Mouse (Mus musculus): ENCODE results near the gene Pakap. TPM values are rescaled to one million over a fixed set of nuclear protein-coding genes. Genes with fewer than 3 reads are reported as not detected.

Pakap gene
- polyA plus RNA-seq, 1 experiment from 2014 or later: 18.7 TPM

DNA sequence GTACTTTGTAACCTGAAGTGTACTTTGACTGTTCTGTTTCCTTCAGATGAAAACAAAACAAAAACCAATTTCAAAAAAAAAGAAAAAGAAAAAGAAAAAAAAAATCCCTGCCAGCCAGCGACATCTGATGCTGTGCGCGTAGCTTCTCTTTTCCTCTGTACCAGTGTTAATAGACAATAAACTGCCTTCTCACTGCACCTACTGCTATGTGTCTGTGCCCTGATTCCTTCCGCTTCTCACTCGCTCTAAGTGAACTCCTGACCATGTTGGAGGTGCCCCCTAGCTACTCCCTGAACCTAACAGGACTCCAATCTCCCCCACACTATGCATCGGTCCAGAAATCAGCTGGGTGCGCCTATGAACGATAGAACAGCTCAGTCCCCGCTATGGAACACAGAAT is 149.4 kb downstream of the Pakap start, which contains the start of gene Akap2:
TSS of gene Akap2 (plus strand) at position 304 of the 400 bp plus-strand sequence.
- ATAC-seq (ENCODE audit: low FRiP score, low TSS enrichment): no peak
- Histone ChIP-seq H3K4me3 (ENCODE audit: low read length) (no peak within 1 kb of the TSS), H3K27me3 (ENCODE audit: control insufficient read depth, insufficient read depth, low read length) (no peaks in the 10 kb centered on the region), H3K36me3 (ENCODE audit: control insufficient read depth, insufficient read depth, low read length) (no peaks in the 10 kb centered on the region), H3K4me1 (ENCODE audit: control insufficient read depth, insufficient read depth, low read length) (no peaks in the 10 kb centered on the region), H3K9me3 (ENCODE audit: control insufficient read depth, low read length) (no peaks in the 10 kb centered on the region), H3K27ac (ENCODE audit: low read depth, low read length) (no peak within 1 kb of the TSS), H3K4me2 (replicated peaks; ENCODE audit: low read depth, low read length) (no peak within 1 kb of the TSS), H3K9ac (ENCODE audit: low read depth, low read length) (no peak within 1 kb of the TSS)
- 81% methylated on average over 9 of the region's 9 CpGs for WGBS

DNA sequence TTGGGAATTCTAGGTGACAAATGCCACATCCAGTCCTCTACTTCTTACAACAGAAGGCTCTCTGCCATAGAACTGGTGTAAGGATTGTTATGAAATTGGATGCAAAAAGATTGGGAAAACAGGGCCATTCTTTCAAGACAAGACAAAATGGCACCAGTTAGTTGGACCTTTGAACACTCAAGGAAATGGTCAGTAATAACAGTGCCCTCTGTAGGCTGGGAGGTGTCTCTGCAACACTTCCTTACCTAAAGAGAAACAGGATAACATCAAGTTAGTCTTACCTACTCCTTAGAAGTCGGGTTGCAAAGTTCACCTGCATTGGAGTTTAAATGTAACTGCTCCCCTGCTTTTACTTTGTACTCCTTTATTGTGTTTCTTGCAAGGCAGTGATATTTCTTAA is 151.4 kb downstream of the Pakap start:
- H3K4me2 ChIP-seq (replicated peaks; ENCODE audit: low read depth, low read length): no peak overlapping the region
- H3K9me3 ChIP-seq (ENCODE audit: control insufficient read depth, low read length): no peaks in the 10 kb centered on the region
- no peaks in the 10 kb centered on the region for H3K4me1 ChIP-seq (ENCODE audit: control insufficient read depth, insufficient read depth, low read length)
- H3K27ac ChIP-seq (ENCODE audit: low read depth, low read length): no peak overlapping the region
- no peaks in the 10 kb centered on the region for H3K36me3 ChIP-seq (ENCODE audit: control insufficient read depth, insufficient read depth, low read length)
- ATAC-seq (ENCODE audit: low FRiP score, low TSS enrichment): no peak
- WGBS: 91% methylated on average over 1 of the region's 1 CpGs
- no peaks in the 10 kb centered on the region for H3K27me3 ChIP-seq (ENCODE audit: control insufficient read depth, insufficient read depth, low read length)
- no peak overlapping the region for H3K4me3 ChIP-seq (ENCODE audit: low read length)
- H3K9ac ChIP-seq (ENCODE audit: low read depth, low read length): no peak overlapping the region

DNA sequence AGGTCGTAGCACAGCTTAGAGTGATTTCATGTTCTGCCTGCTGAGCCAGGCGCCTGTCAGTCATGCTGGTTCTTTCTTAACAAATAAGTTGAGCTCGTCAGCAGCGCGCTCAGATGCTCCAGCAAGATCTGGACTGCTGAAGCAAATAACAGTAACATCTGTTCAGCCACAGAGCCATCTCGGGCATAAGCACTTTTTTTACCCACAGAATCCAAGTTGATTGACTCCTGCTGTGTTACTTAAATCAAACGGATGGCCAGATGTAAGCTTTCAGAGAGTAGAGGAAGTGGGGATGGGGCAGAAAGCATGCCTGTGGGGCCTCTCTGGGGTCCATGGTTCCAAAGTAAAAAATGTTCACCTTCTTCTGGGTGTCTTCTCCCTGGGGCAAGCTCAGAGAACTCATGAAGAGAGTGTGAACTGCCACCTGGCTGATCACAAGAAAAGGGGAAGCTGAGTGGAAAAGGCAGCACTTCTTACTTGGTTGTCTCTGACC is 152.9 kb downstream of the Pakap start:
- Histone ChIP-seq H3K4me3 (ENCODE audit: low read length) (no peak overlapping the region), H3K9ac (ENCODE audit: low read depth, low read length) (no peak overlapping the region), H3K36me3 (ENCODE audit: control insufficient read depth, insufficient read depth, low read length) (no peaks in the 10 kb centered on the region), H3K27me3 (ENCODE audit: control insufficient read depth, insufficient read depth, low read length) (no peaks in the 10 kb centered on the region), H3K4me2 (replicated peaks; ENCODE audit: low read depth, low read length) (no peak overlapping the region), H3K4me1 (ENCODE audit: control insufficient read depth, insufficient read depth, low read length) (no peaks in the 10 kb centered on the region), H3K9me3 (ENCODE audit: control insufficient read depth, low read length) (no peaks in the 10 kb centered on the region), H3K27ac (ENCODE audit: low read depth, low read length) (no peak overlapping the region)
- 49% methylated on average over 7 of the region's 7 CpGs for WGBS
- no peak for ATAC-seq (ENCODE audit: low FRiP score, low TSS enrichment)

DNA sequence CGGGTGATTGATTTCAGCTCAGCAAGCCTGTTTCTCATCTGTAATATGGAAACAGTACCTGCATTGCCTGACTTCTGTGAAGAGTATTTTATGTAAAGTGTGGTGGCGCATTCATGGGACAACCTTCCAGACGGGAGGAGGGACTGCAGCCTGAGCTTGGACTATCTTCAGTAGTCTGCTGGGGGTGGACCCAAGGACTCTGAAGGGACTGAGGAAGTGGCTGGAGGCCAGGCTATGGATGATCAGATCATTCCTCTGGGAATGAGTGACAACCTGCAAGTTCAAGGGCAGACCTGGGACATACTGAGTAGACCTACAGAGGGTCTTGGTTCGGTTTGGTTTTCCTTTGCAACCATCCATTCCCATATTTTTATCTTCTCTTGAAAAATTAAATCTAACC is 154.3 kb downstream of the Pakap start:
- Histone ChIP-seq H3K4me2 (replicated peaks; ENCODE audit: low read depth, low read length) (no peak overlapping the region), H3K9ac (ENCODE audit: low read depth, low read length) (no peak overlapping the region), H3K27ac (ENCODE audit: low read depth, low read length) (no peak overlapping the region), H3K4me3 (ENCODE audit: low read length) (no peak overlapping the region), H3K9me3 (ENCODE audit: control insufficient read depth, low read length) (no peaks in the 10 kb centered on the region), H3K4me1 (ENCODE audit: control insufficient read depth, insufficient read depth, low read length) (no peaks in the 10 kb centered on the region), H3K36me3 (ENCODE audit: control insufficient read depth, insufficient read depth, low read length) (no peaks in the 10 kb centered on the region), H3K27me3 (ENCODE audit: control insufficient read depth, insufficient read depth, low read length) (no peaks in the 10 kb centered on the region)
- ATAC-seq (ENCODE audit: low FRiP score, low TSS enrichment): no peak
- WGBS: 88% methylated on average over 4 of the region's 4 CpGs

DNA sequence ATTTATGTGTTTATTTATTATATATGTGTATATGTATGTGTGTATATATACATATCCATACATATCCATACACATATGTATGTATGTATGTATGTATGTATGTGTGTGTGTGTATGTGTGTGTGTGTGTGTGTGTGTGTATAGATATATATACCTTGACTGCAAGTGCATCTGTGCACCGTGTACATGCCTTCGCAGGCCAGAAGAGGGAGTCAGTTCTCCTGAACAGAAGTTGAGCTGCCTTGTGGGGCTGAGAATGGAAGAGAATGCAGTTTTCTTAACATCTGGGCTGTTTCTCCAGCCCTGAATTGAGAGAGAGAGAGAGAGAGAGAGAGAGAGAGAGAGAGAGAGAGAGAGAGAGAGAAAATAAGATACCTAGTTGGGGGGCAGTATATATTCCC is 155.7 kb downstream of the Pakap start:
- Histone ChIP-seq H3K4me3 (ENCODE audit: low read length) (no peak overlapping the region), H3K9me3 (ENCODE audit: control insufficient read depth, low read length) (no peaks in the 10 kb centered on the region), H3K4me1 (ENCODE audit: control insufficient read depth, insufficient read depth, low read length) (no peaks in the 10 kb centered on the region), H3K36me3 (ENCODE audit: control insufficient read depth, insufficient read depth, low read length) (no peaks in the 10 kb centered on the region), H3K9ac (ENCODE audit: low read depth, low read length) (no peak overlapping the region), H3K27me3 (ENCODE audit: control insufficient read depth, insufficient read depth, low read length) (no peaks in the 10 kb centered on the region), H3K4me2 (replicated peaks; ENCODE audit: low read depth, low read length) (no peak overlapping the region), H3K27ac (ENCODE audit: low read depth, low read length) (no peak overlapping the region)
- ATAC-seq (ENCODE audit: low FRiP score, low TSS enrichment): no peak
- 63% methylated on average over 2 of the region's 2 CpGs for WGBS

DNA sequence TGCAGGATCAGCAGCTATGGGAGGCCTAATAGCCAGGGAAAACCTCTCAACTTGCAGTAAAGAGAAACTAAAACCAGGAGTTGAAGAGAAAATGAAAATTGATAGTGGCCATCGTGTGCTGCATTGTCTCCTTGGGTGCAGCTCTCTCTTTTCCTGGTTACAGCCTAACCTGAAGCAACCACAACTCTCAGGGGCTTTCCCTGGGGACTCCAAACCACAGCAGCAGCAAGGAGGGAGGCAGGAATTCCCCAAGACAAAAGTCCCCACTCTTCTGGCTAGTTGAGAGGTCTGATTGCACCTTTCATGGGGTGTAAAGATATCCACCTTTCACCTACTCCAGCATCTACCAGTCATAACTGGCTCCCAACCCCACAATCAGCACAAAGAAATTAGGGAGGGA is 157.6 kb downstream of the Pakap start:
- H3K4me2 ChIP-seq (replicated peaks; ENCODE audit: low read depth, low read length): no peak overlapping the region
- no peak overlapping the region for H3K27ac ChIP-seq (ENCODE audit: low read depth, low read length)
- no peaks in the 10 kb centered on the region for H3K27me3 ChIP-seq (ENCODE audit: control insufficient read depth, insufficient read depth, low read length)
- H3K4me3 ChIP-seq (ENCODE audit: low read length): no peak overlapping the region
- WGBS: 60% methylated on average over 1 of the region's 1 CpGs
- no peak overlapping the region for H3K9ac ChIP-seq (ENCODE audit: low read depth, low read length)
- H3K4me1 ChIP-seq (ENCODE audit: control insufficient read depth, insufficient read depth, low read length): no peaks in the 10 kb centered on the region
- H3K36me3 ChIP-seq (ENCODE audit: control insufficient read depth, insufficient read depth, low read length): no peaks in the 10 kb centered on the region
- no peak for ATAC-seq (ENCODE audit: low FRiP score, low TSS enrichment)
- no peaks in the 10 kb centered on the region for H3K9me3 ChIP-seq (ENCODE audit: control insufficient read depth, low read length)

DNA sequence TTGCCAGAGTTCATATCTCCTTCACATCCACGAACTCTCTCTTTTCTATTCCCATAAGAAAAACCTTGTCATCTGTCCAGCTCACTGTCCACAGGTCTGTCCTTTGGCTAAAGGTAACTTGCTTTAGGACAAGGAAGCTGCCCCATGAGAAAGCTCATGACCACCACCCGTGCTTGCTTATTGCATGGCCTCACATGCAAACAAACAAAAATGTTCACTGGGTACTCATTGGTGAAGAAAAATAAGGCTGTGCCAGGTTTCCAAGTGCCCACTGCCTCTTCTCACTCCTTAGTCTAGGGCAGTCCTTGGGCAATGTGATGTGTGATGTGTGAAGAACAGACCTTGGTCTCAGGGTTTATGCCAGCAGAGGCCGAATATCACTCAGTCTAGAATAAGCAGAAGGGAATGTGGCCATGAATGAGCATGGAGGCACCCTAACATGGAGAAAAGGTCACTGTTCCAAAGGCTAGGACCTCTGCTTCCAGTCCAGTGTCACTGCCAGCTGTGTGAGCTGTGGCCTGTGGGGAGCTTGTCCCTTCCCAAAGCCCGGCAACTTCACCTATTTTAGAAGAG is 160.7 kb downstream of the Pakap start:
- Histone ChIP-seq H3K4me3 (ENCODE audit: low read length) (no peak overlapping the region), H3K9me3 (ENCODE audit: control insufficient read depth, low read length) (no peaks in the 10 kb centered on the region), H3K27ac (ENCODE audit: low read depth, low read length) (no peak overlapping the region), H3K4me2 (replicated peaks; ENCODE audit: low read depth, low read length) (no peak overlapping the region), H3K36me3 (ENCODE audit: control insufficient read depth, insufficient read depth, low read length) (no peaks in the 10 kb centered on the region), H3K9ac (ENCODE audit: low read depth, low read length) (no peak overlapping the region), H3K4me1 (ENCODE audit: control insufficient read depth, insufficient read depth, low read length) (no peaks in the 10 kb centered on the region), H3K27me3 (ENCODE audit: control insufficient read depth, insufficient read depth, low read length) (no peaks in the 10 kb centered on the region)
- ATAC-seq (ENCODE audit: low FRiP score, low TSS enrichment): no peak
- 92% methylated on average over 4 of the region's 4 CpGs for WGBS

DNA sequence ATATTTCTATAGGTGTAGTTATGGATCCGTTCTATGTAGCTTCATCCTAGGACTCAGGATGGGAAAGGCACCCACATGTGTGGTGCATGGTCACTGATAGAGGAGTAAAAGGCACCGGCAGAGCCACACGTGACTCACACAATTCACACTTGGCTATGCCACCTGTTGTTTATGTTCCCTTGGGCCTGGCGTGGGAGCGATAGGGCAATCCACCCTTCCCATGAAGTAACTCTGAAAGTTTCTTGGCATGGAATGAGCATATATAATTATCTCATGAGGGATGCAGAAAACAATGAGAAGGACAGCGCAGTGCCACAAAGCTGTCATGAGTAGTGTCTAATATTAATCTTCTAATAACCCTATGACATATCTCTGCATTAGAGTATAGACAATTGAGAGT is 162.1 kb downstream of the Pakap start:
- H3K36me3 ChIP-seq (ENCODE audit: control insufficient read depth, insufficient read depth, low read length): no peaks in the 10 kb centered on the region
- no peak overlapping the region for H3K4me2 ChIP-seq (replicated peaks; ENCODE audit: low read depth, low read length)
- no peaks in the 10 kb centered on the region for H3K4me1 ChIP-seq (ENCODE audit: control insufficient read depth, insufficient read depth, low read length)
- no peaks in the 10 kb centered on the region for H3K27me3 ChIP-seq (ENCODE audit: control insufficient read depth, insufficient read depth, low read length)
- WGBS: 94% methylated on average over 6 of the region's 6 CpGs
- no peak overlapping the region for H3K9ac ChIP-seq (ENCODE audit: low read depth, low read length)
- no peak for ATAC-seq (ENCODE audit: low FRiP score, low TSS enrichment)
- H3K4me3 ChIP-seq (ENCODE audit: low read length): no peak overlapping the region
- no peak overlapping the region for H3K27ac ChIP-seq (ENCODE audit: low read depth, low read length)
- H3K9me3 ChIP-seq (ENCODE audit: control insufficient read depth, low read length): no peaks in the 10 kb centered on the region

DNA sequence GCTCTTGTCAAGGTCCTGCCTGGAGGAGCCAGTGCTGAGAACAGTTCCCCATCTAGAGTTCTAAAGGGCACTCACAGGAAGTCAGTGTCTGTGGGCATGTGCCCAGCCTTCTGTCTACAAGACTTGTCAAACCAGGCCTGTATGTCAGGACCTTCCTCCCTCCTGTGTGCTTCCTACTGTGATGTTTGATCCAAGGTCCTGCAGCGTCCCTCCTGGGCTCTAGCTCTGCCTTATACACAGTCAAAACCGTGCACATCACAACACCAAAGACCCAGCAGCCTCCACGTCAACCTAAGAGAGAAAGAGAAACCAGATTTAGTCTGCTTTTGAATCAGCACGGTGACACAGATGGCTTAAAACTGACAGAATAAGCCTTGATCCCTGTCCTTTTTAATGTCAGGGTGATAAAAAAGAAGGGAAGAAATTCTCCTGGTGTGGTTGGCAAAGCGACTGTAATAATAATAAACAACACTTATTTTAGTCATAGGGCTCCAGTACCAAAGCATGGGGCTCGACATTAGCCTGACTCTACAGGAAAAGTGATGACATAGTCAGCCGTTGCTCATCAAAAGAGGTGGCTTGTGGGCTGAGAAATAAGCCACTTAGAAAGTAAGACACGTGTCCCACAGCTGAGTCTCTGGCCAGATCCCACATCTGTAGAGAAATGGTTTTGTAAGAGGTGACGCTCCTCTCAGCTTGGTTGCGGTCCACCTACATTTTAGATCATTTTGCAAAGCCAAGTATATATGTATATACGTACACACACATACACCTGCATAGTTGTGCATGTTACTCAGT is 163.0 kb downstream of the Pakap start:
- Histone ChIP-seq H3K9me3 (ENCODE audit: control insufficient read depth, low read length) (no peaks in the 10 kb centered on the region), H3K4me1 (ENCODE audit: control insufficient read depth, insufficient read depth, low read length) (no peaks in the 10 kb centered on the region), H3K27ac (ENCODE audit: low read depth, low read length) (no peak overlapping the region), H3K36me3 (ENCODE audit: control insufficient read depth, insufficient read depth, low read length) (no peaks in the 10 kb centered on the region), H3K4me2 (replicated peaks; ENCODE audit: low read depth, low read length) (no peak overlapping the region), H3K4me3 (ENCODE audit: low read length) (no peak overlapping the region), H3K27me3 (ENCODE audit: control insufficient read depth, insufficient read depth, low read length) (no peaks in the 10 kb centered on the region), H3K9ac (ENCODE audit: low read depth, low read length) (no peak overlapping the region)
- WGBS: 80% methylated on average over 11 of the region's 11 CpGs
- ATAC-seq (ENCODE audit: low FRiP score, low TSS enrichment): no peak

Measured in kidney, embryonic 14.5 days (tissue).